ENCODE assay signal across 14 mouse cellular contexts in genomic region chr14:101853722-101854121, GRCm38 (mm10).
A peak's percentile ranks its signal among the peaks of the same experiment; 100 is the strongest.
DNase-seq lines count a peak whose midpoint lies in the region; ATAC-seq and TF ChIP-seq lines count a peak whose summit lies in the region.
"Had no signal": no experiment of that assay in that cellular context is flagged by ENCODE, and none has a peak within 500 bp of the region (broad histone marks: within the 10 kb centered on the region; RNA-seq: fewer than 3 reads in every experiment).

No protein-coding gene starts in this region.

- peak; percentile 34 for DNase-seq in gastrocnemius, postnatal 14 days
- no peak for DNase-seq in gastrocnemius, postnatal 36 days
- DNase-seq in 416B (ENCODE audit: low read depth) = peak; percentile 16
- peak; percentile 82 for DNase-seq in kidney, adult 2 months
- DNase-seq in liver, postnatal 0 days = peak; percentile 48
- no peak for DNase-seq in urinary bladder, adult 18-20 months (ENCODE audit: low spot score in 2 of 2)
- DNase-seq in cerebellum, adult 9-11 months = no peak
- DNase-seq in left cerebral cortex, adult 8-10 months (ENCODE audit: low spot score in 2 of 2) = no peak
- DNase-seq: adrenal gland, postnatal 25 days; cerebellum, adult 11 months; lung, adult 18-20 months had no signal

- TF ChIP-seq EP300 in liver, postnatal 0 days (IDR thresholded peaks at IDR 0.05; ENCODE audit: low read depth) = no peak

- no peak for TF ChIP-seq CTCF in kidney, adult 2 months (conservative IDR thresholded peaks at IDR 0.05; ENCODE audit: insufficient read depth, insufficient read length, low read depth, low read length)
- no peak for TF ChIP-seq CTCF in liver, postnatal 0 days (IDR thresholded peaks at IDR 0.05; ENCODE audit: low read depth)

- no peak overlapping the region for H3K4me2 ChIP-seq in liver, postnatal 0 days (ENCODE audit: low read depth, low read length)

- H3K27ac ChIP-seq in kidney, adult 2 months (ENCODE audit: insufficient read depth, low read depth, low read length) = no peak overlapping the region
- H3K27ac ChIP-seq in liver, postnatal 0 days (ENCODE audit: low read depth) = 0 out of 2 replicates have a peak overlapping the region, but pooled peaks have one; percentile 22
- H3K27ac ChIP-seq: forebrain, embryonic 10.5 days; left cerebral cortex, adult 2 months had no signal

- no peaks in the 10 kb centered on the region for H3K9me3 ChIP-seq in liver, postnatal 0 days (ENCODE audit: low read length)
- H3K9me3 ChIP-seq: forebrain, embryonic 10.5 days had no signal

- H3K9ac ChIP-seq in liver, postnatal 0 days (replicated peaks) = no peak overlapping the region

- peaks cover 32% of the 10 kb centered on the region for H3K4me1 ChIP-seq in kidney, adult 2 months (ENCODE audit: control insufficient read depth, insufficient read depth, low read length)
- peaks cover 5% of the 10 kb centered on the region; the same call in 1 of the 2 replicates for H3K4me1 ChIP-seq in liver, postnatal 0 days (ENCODE audit: insufficient read depth)

- no peaks in the 10 kb centered on the region for H3K36me3 ChIP-seq in kidney, adult 2 months (ENCODE audit: control insufficient read depth, insufficient read depth, low read length)
- H3K36me3 ChIP-seq in liver, postnatal 0 days (replicated peaks; ENCODE audit: insufficient read depth, low read length) = no peaks in the 10 kb centered on the region
- H3K36me3 ChIP-seq: forebrain, embryonic 10.5 days had no signal

- no peaks in the 10 kb centered on the region for H3K27me3 ChIP-seq in kidney, adult 2 months (replicated peaks; ENCODE audit: control insufficient read depth, insufficient read depth, low read length)
- no peaks in the 10 kb centered on the region for H3K27me3 ChIP-seq in liver, postnatal 0 days (ENCODE audit: insufficient read depth, low read length)

- ATAC-seq in liver, postnatal 0 days = peak; percentile 86
- ATAC-seq: CD4-positive, CD25-positive, alpha-beta regulatory T cell, adult 4 months had no signal

- intact Hi-C loops in gastrocnemius, postnatal 14 days (cut with DNase I; ENCODE audit: low total_unique reads) = no loop called here
- intact Hi-C loops in gastrocnemius, postnatal 36 days (cut with DNase I) = no loop called here

- WGBS in kidney, adult 2 months = 32% methylated on average over 4 of the region's 4 CpGs
- 32% methylated on average over 4 of the region's 4 CpGs for WGBS in liver, postnatal 0 days (ENCODE audit: insufficient replicate concordance)

- no peak for TF ChIP-seq POLR2A in kidney, adult 2 months (IDR thresholded peaks at IDR 0.05; ENCODE audit: low read depth, low read length)

- no peak overlapping the region for H3K4me3 ChIP-seq in kidney, adult 2 months (ENCODE audit: insufficient read depth, low read depth, low read length)
- no peak overlapping the region for H3K4me3 ChIP-seq in liver, postnatal 0 days (ENCODE audit: low read depth, low read length)
- H3K4me3 ChIP-seq: forebrain, embryonic 10.5 days; left cerebral cortex, adult 2 months had no signal

Comparison
In these comparisons a context has a peak if more than half of its experiments do, and no peak if none do; other contexts are left out.
1. DNase-seq: peak in gastrocnemius, postnatal 14 days (single experiment), 416B (single experiment), kidney, adult 2 months (single experiment) and liver, postnatal 0 days (single experiment); none in gastrocnemius, postnatal 36 days (0 of 2), urinary bladder, adult 18-20 months (0 of 2), cerebellum, adult 9-11 months (single experiment) and left cerebral cortex, adult 8-10 months (0 of 2).